Mouse (Mus musculus) liver, embryonic 16.5 days (tissue): ENCODE data around the gene Jmjd6. TPM values are rescaled to one million over a fixed set of nuclear protein-coding genes. Genes with fewer than 3 reads are reported as not detected.
"Not testable (repeated sequence)": the region's sequence is repeated elsewhere in the genome, so short reads cannot be mapped to it uniquely, and the experiment has no call there.

Experiments
- ATAC-seq: fragments of 200-750 bp; cut with Nextera tagmentation; 2 replicates; pipeline ENCODE4 v1.8.0; 2017; ENCODE audit warnings: low read depth, mild to moderate bottlenecking, moderate number of reproducible peaks, moderate library complexity
- H3K27ac ChIP-seq: fragments of 300-500 bp; sonication (generic); 2 replicates; pipeline ENCODE4 v1.5.1; 2014; ENCODE audit warnings: mild to moderate bottlenecking, low read length
- H3K27me3 ChIP-seq: fragments of 300-500 bp; sonication (generic); 2 replicates; pipeline ENCODE4 v1.6.1; 2014; ENCODE audit warnings: low read depth, low read length, mixed read lengths; ENCODE audit not compliant: control insufficient read depth, insufficient read depth
- H3K36me3 ChIP-seq: fragments of 300-500 bp; sonication (generic); 2 replicates; pipeline ENCODE4 v1.6.1; 2014; ENCODE audit warnings: mild to moderate bottlenecking; ENCODE audit not compliant: control insufficient read depth, insufficient read depth
- H3K4me1 ChIP-seq: fragments of 300-500 bp; sonication (generic); 2 replicates; pipeline ENCODE4 v1.6.1; 2014; ENCODE audit warnings: low read depth, low read length, mixed read lengths; ENCODE audit not compliant: control insufficient read depth
- H3K4me2 ChIP-seq: fragments of 300-500 bp; sonication (generic); 2 replicates; pipeline ENCODE4 v1.6.1; 2014; ENCODE audit warnings: low read depth, low read length, mixed read lengths
- H3K4me3 ChIP-seq: fragments of 300-500 bp; sonication (generic); 2 replicates; pipeline ENCODE4 v1.5.1; 2014; ENCODE audit warnings: low read depth, mild to moderate bottlenecking, low read length
- H3K9ac ChIP-seq: fragments of 300-500 bp; sonication (generic); 2 replicates; pipeline ENCODE4 v1.6.1; 2014; ENCODE audit warnings: low read depth, low read length
- H3K9me3 ChIP-seq: fragments of 300-500 bp; sonication (generic); replicated peaks from 2 replicates; pipeline ENCODE4 v1.6.1; 2016; ENCODE audit warnings: low read length; ENCODE audit not compliant: control insufficient read depth
- WGBS: fragments of 180-500 bp; shearing (Covaris S2); extraction: QIAGEN DNeasy Blood & Tissue Kit; methylation state at CpG from one replicate; pipeline ENCODE4 v1.1.7; 2014; ENCODE audit not compliant: insufficient replicate concordance; 5-methylcytosine and 5-hydroxymethylcytosine counted together
- polyA plus RNA-seq: library from polyadenylated mRNA; unstranded; fragments of >200 nt; fragmentation: Nextera tagmentation; extraction: Ambion mirVana; gene quantifications from 2 replicates; pipeline ENCODE4 v1.2.1, GENCODE M21; 2015

The Jmjd6 gene
- polyA plus RNA-seq, 1 experiment from 2014 or later = 25.4 TPM

GRCm38 (mm10) chr11:116853512-116853928, 10.3 kb upstream of the Jmjd6 start:
- peak; percentile 84 for ATAC-seq
- H3K36me3 ChIP-seq = peaks cover 24% of the 10 kb centered on the region
- H3K4me2 ChIP-seq = peak overlapping the region; percentile 87
- peaks cover 12% of the 10 kb centered on the region for H3K4me1 ChIP-seq
- peak overlapping the region; percentile 96 for H3K4me3 ChIP-seq
- under 1% methylated on average over 36 of the region's 36 CpGs for WGBS
- H3K9me3 ChIP-seq = no peaks in the 10 kb centered on the region
- H3K27me3 ChIP-seq = no peaks in the 10 kb centered on the region
- peak overlapping the region; percentile 69 for H3K9ac ChIP-seq
- H3K27ac ChIP-seq = peak overlapping the region; percentile 92

GRCm38 (mm10) chr11:116852891-116853511, 9.8 kb upstream of the Jmjd6 start, which contains the start of gene Srsf2:
TSS of gene Srsf2 (minus strand) at chr11:116853094.
- peak; percentile 79 for ATAC-seq
- Histone ChIP-seq H3K9ac (peak within 1 kb of the TSS; percentile 96), H3K36me3 (peaks cover 29% of the 10 kb centered on the region), H3K4me2 (peak within 1 kb of the TSS; percentile 90), H3K27ac (peak within 1 kb of the TSS; percentile 92), H3K4me1 (peaks cover 12% of the 10 kb centered on the region), H3K4me3 (peak within 1 kb of the TSS; percentile 96), H3K9me3 (no peaks in the 10 kb centered on the region), H3K27me3 (no peaks in the 10 kb centered on the region)
- WGBS = under 1% methylated on average over 72 of the region's 74 CpGs

- ATAC-seq = peak; percentile 59
- Histone ChIP-seq H3K4me1 (peaks cover 12% of the 10 kb centered on the region), H3K4me2 (peak within 1 kb of the TSS; percentile 90), H3K27ac (peak within 1 kb of the TSS; percentile 92), H3K36me3 (peaks cover 33% of the 10 kb centered on the region), H3K4me3 (peak within 1 kb of the TSS; percentile 96), H3K9ac (peak within 1 kb of the TSS; percentile 96), H3K27me3 (no peaks in the 10 kb centered on the region), H3K9me3 (no peaks in the 10 kb centered on the region)
- WGBS = under 1% methylated on average over 82 of the region's 91 CpGs
These were observed 9.1 kb upstream of the Jmjd6 start, which contains the start of gene Mfsd11 for GRCm38 (mm10) chr11:116852291-116852890. TSS of gene Mfsd11 (plus strand) at chr11:116852440.

GRCm38 (mm10) chr11:116851576-116852290, 8.5 kb upstream of the Jmjd6 start:
- Histone ChIP-seq H3K27ac (peak overlapping the region; percentile 92), H3K36me3 (peaks cover 35% of the 10 kb centered on the region), H3K27me3 (no peaks in the 10 kb centered on the region), H3K4me3 (peak overlapping the region; percentile 96), H3K4me2 (peak overlapping the region; percentile 90), H3K4me1 (peaks cover 12% of the 10 kb centered on the region), H3K9me3 (no peaks in the 10 kb centered on the region), H3K9ac (peak overlapping the region; percentile 96)
- no peak for ATAC-seq
- WGBS = 0% methylated on average over 29 of the region's 29 CpGs

GRCm38 (mm10) chr11:116850833-116851477, 7.7 kb upstream of the Jmjd6 start:
- Histone ChIP-seq H3K27ac (peak overlapping the region; percentile 62), H3K4me2 (peak overlapping the region; percentile 90), H3K4me1 (peaks cover 12% of the 10 kb centered on the region), H3K9ac (peak overlapping the region; percentile 96), H3K36me3 (peaks cover 35% of the 10 kb centered on the region), H3K4me3 (peak overlapping the region; percentile 96), H3K27me3 (no peaks in the 10 kb centered on the region), H3K9me3 (no peaks in the 10 kb centered on the region)
- 11% methylated on average over 6 of the region's 6 CpGs for WGBS
- ATAC-seq = no peak

- Histone ChIP-seq H3K9ac (no peak overlapping the region), H3K4me2 (peak overlapping the region; percentile 90), H3K4me1 (peaks cover 11% of the 10 kb centered on the region), H3K4me3 (peak overlapping the region; percentile 44), H3K9me3 (no peaks in the 10 kb centered on the region), H3K36me3 (peaks cover 35% of the 10 kb centered on the region), H3K27ac (no peak overlapping the region), H3K27me3 (no peaks in the 10 kb centered on the region)
- WGBS = 17% methylated on average over 4 of the region's 4 CpGs
- ATAC-seq = no peak
These were observed 6.8 kb upstream of the Jmjd6 start for GRCm38 (mm10) chr11:116850085-116850484.

GRCm38 (mm10) chr11:116849587-116849986, 6.3 kb upstream of the Jmjd6 start:
- ATAC-seq = no peak
- Histone ChIP-seq H3K4me1 (peaks cover 7% of the 10 kb centered on the region), H3K4me3 (no peak overlapping the region), H3K4me2 (no peak overlapping the region), H3K27me3 (no peaks in the 10 kb centered on the region), H3K9ac (no peak overlapping the region), H3K36me3 (peaks cover 35% of the 10 kb centered on the region), H3K27ac (no peak overlapping the region), H3K9me3 (no peaks in the 10 kb centered on the region)

- not testable (repeated sequence) for H3K4me2 ChIP-seq, H3K4me3 ChIP-seq, H3K27me3 ChIP-seq, ATAC-seq, H3K9me3 ChIP-seq, H3K27ac ChIP-seq, H3K4me1 ChIP-seq, H3K9ac ChIP-seq
- WGBS = 64% methylated on average over 2 of the region's 2 CpGs
- peaks cover 35% of the 10 kb centered on the region for H3K36me3 ChIP-seq
These were observed 5.6 kb upstream of the Jmjd6 start for GRCm38 (mm10) chr11:116848877-116849178.
